Mouse (Mus musculus) kidney, postnatal 0 days (tissue): ENCODE data around the gene Cytip. TPM values are rescaled to one million over a fixed set of nuclear protein-coding genes. Genes with fewer than 3 reads are reported as not detected.

Experiments used
- ATAC-seq: fragments of 200-750 bp; cut with Nextera tagmentation; replicated peaks from 2 replicates; pipeline ENCODE4 v1.8.0; 2017; ENCODE audit warnings: low read depth, moderate number of reproducible peaks, moderate TSS enrichment, moderate library complexity; ENCODE audit not compliant: low FRiP score
- DNase-seq: peaks from one replicate; pipeline ENCODE4 v3.0.0-alpha.2; 2016; ENCODE audit warnings: low spot score
- H3K27ac ChIP-seq: fragments of 300-500 bp; sonication (generic); 2 replicates; pipeline ENCODE4 v1.5.1; 2014; ENCODE audit warnings: mild to moderate bottlenecking
- H3K27me3 ChIP-seq: fragments of 300-500 bp; sonication (generic); 2 replicates; pipeline ENCODE4 v1.6.1; 2014; ENCODE audit warnings: low read length, mixed read lengths; ENCODE audit not compliant: insufficient read depth
- H3K36me3 ChIP-seq: fragments of 300-500 bp; sonication (generic); 2 replicates; pipeline ENCODE4 v1.6.1; 2014; ENCODE audit warnings: low read length, mixed read lengths; ENCODE audit not compliant: insufficient read depth
- H3K4me1 ChIP-seq: fragments of 300-500 bp; sonication (generic); replicated peaks from 2 replicates; pipeline ENCODE4 v1.6.1; 2014; ENCODE audit warnings: antibody characterized with exemption, low read length, mixed read lengths; ENCODE audit not compliant: insufficient read depth
- H3K4me2 ChIP-seq: fragments of 300-500 bp; sonication (generic); 2 replicates; pipeline ENCODE4 v1.6.1; 2014; ENCODE audit warnings: mild to moderate bottlenecking, low read length, moderate library complexity, mixed read lengths
- H3K4me3 ChIP-seq: fragments of 300-500 bp; sonication (generic); replicated peaks from 2 replicates; pipeline ENCODE4 v1.5.1; 2014; ENCODE audit warnings: low read depth, low read length
- H3K9ac ChIP-seq: fragments of 300-500 bp; sonication (generic); 2 replicates; pipeline ENCODE4 v1.6.1; 2014; ENCODE audit warnings: low read depth, low read length
- H3K9me3 ChIP-seq: fragments of 300-500 bp; sonication (generic); replicated peaks from 2 replicates; pipeline ENCODE4 v1.6.1; 2016; ENCODE audit warnings: low read length, inconsistent platforms, mixed read lengths
- CTCF ChIP-seq: IDR thresholded peaks from 2 replicates; pipeline ENCODE4 v1.5.1; 2016; ENCODE audit warnings: antibody characterized with exemption, low read depth, mild to moderate bottlenecking, moderate library complexity
- WGBS: fragments of 180-500 bp; shearing (Covaris S2); extraction: QIAGEN DNeasy Blood & Tissue Kit; methylation state at CpG from one replicate; pipeline ENCODE4 v1.1.7; 2014; 5-methylcytosine and 5-hydroxymethylcytosine counted together
- polyA plus RNA-seq: library from polyadenylated mRNA; unstranded; fragments of >200 nt; fragmentation: Nextera tagmentation; extraction: Ambion mirVana; gene quantifications from 2 replicates; pipeline ENCODE4 v1.2.1, GENCODE M21; 2015

Gene Cytip
- polyA plus RNA-seq, 1 experiment from 2014 or later, result 7.1 TPM

GRCm38 (mm10) chr2:58154555-58154954 lies 40.8 kb downstream of the Cytip start:
- Histone ChIP-seq H3K27me3 (no peaks in the 10 kb centered on the region), H3K4me3 (no peak overlapping the region), H3K4me2 (no peak overlapping the region), H3K4me1 (no peaks in the 10 kb centered on the region), H3K36me3 (no peaks in the 10 kb centered on the region), H3K9me3 (no peaks in the 10 kb centered on the region), H3K9ac (no peak overlapping the region), H3K27ac (no peak overlapping the region)
- 76% methylated on average over 1 of the region's 1 CpGs for WGBS
- no peak for DNase-seq
- no peak for TF ChIP-seq CTCF
- no peak for ATAC-seq

GRCm38 (mm10) chr2:58153742-58154141 lies 41.6 kb downstream of the Cytip start:
- H3K4me2 ChIP-seq, result no peak overlapping the region
- no peaks in the 10 kb centered on the region for H3K27me3 ChIP-seq
- DNase-seq (no peak), ATAC-seq (no peak)
- no peaks in the 10 kb centered on the region for H3K36me3 ChIP-seq
- no peak overlapping the region for H3K27ac ChIP-seq
- H3K4me1 ChIP-seq, result no peaks in the 10 kb centered on the region
- TF ChIP-seq CTCF, result no peak
- 72% methylated on average over 7 of the region's 7 CpGs for WGBS
- no peaks in the 10 kb centered on the region for H3K9me3 ChIP-seq
- H3K4me3 ChIP-seq, result no peak overlapping the region
- no peak overlapping the region for H3K9ac ChIP-seq

- no peak overlapping the region for H3K4me2 ChIP-seq
- H3K36me3 ChIP-seq, result no peaks in the 10 kb centered on the region
- ATAC-seq, result no peak
- 85% methylated on average over 7 of the region's 7 CpGs for WGBS
- no peak overlapping the region for H3K27ac ChIP-seq
- H3K27me3 ChIP-seq, result no peaks in the 10 kb centered on the region
- no peak for TF ChIP-seq CTCF
- H3K9ac ChIP-seq, result no peak overlapping the region
- H3K4me3 ChIP-seq, result no peak overlapping the region
- no peaks in the 10 kb centered on the region for H3K4me1 ChIP-seq
- no peaks in the 10 kb centered on the region for H3K9me3 ChIP-seq
- no peak for DNase-seq
These were observed 45.3 kb downstream of the Cytip start for GRCm38 (mm10) chr2:58149983-58150405.

GRCm38 (mm10) chr2:58146572-58146971 lies 48.8 kb downstream of the Cytip start:
- Histone ChIP-seq H3K9ac (no peak overlapping the region), H3K36me3 (no peaks in the 10 kb centered on the region), H3K27me3 (no peaks in the 10 kb centered on the region), H3K27ac (no peak overlapping the region), H3K9me3 (no peaks in the 10 kb centered on the region), H3K4me3 (no peak overlapping the region), H3K4me2 (no peak overlapping the region), H3K4me1 (no peaks in the 10 kb centered on the region)
- WGBS, result 86% methylated on average over 5 of the region's 5 CpGs
- DNase-seq (no peak), ATAC-seq (no peak)
- TF ChIP-seq CTCF, result no peak

GRCm38 (mm10) chr2:58140531-58140930 lies 54.8 kb downstream of the Cytip start:
- DNase-seq, result no peak
- no peak for TF ChIP-seq CTCF
- H3K36me3 ChIP-seq, result no peaks in the 10 kb centered on the region
- H3K27ac ChIP-seq, result no peak overlapping the region
- H3K4me1 ChIP-seq, result no peaks in the 10 kb centered on the region
- 90% methylated on average over 1 of the region's 1 CpGs for WGBS
- no peak for ATAC-seq
- no peaks in the 10 kb centered on the region for H3K27me3 ChIP-seq
- no peaks in the 10 kb centered on the region for H3K9me3 ChIP-seq
- no peak overlapping the region for H3K9ac ChIP-seq
- H3K4me3 ChIP-seq, result no peak overlapping the region
- no peak overlapping the region for H3K4me2 ChIP-seq

GRCm38 (mm10) chr2:58138611-58139010 lies 56.7 kb downstream of the Cytip start:
- no peak overlapping the region for H3K4me3 ChIP-seq
- no peaks in the 10 kb centered on the region for H3K27me3 ChIP-seq
- no peak overlapping the region for H3K9ac ChIP-seq
- H3K9me3 ChIP-seq, result no peaks in the 10 kb centered on the region
- no peak overlapping the region for H3K4me2 ChIP-seq
- 74% methylated on average over 5 of the region's 5 CpGs for WGBS
- H3K36me3 ChIP-seq, result no peaks in the 10 kb centered on the region
- DNase-seq (no peak), ATAC-seq (no peak)
- no peak overlapping the region for H3K27ac ChIP-seq
- no peak for TF ChIP-seq CTCF
- H3K4me1 ChIP-seq, result no peaks in the 10 kb centered on the region

- H3K4me1 ChIP-seq, result no peaks in the 10 kb centered on the region
- no peak overlapping the region for H3K4me2 ChIP-seq
- no peak overlapping the region for H3K9ac ChIP-seq
- 82% methylated on average over 7 of the region's 7 CpGs for WGBS
- no peaks in the 10 kb centered on the region for H3K9me3 ChIP-seq
- no peaks in the 10 kb centered on the region for H3K36me3 ChIP-seq
- H3K4me3 ChIP-seq, result no peak overlapping the region
- no peak overlapping the region for H3K27ac ChIP-seq
- ATAC-seq, result no peak
- no peak for DNase-seq
- TF ChIP-seq CTCF, result no peak
- H3K27me3 ChIP-seq, result no peaks in the 10 kb centered on the region
These were observed 57.7 kb downstream of the Cytip start for GRCm38 (mm10) chr2:58137676-58138075.
